Mouse (Mus musculus): ENCODE results near the gene Hspa1l.
"Not testable (repeated sequence)": the region's sequence is repeated elsewhere in the genome, so short reads cannot be mapped to it uniquely, and the experiment has no call there.

Gene Hspa1l

DNA sequence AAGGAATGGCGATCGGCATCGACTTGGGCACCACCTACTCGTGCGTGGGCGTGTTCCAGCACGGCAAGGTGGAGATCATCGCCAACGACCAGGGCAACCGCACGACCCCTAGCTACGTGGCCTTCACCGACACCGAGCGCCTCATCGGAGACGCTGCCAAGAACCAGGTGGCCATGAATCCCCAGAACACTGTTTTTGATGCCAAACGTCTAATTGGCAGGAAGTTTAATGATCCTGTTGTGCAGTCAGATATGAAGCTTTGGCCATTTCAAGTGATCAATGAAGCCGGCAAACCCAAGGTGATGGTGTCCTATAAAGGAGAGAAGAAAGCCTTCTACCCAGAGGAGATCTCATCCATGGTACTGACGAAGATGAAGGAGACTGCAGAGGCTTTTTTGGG is 4.5 kb downstream of the Hspa1l start:
- DNase-seq (ENCODE audit: low spot score) = no peak

- no peak for DNase-seq (ENCODE audit: low spot score)
Observed at GRCm38 (mm10) chr17:34978239-34978638, 5.7 kb downstream of the Hspa1l start.

DNA sequence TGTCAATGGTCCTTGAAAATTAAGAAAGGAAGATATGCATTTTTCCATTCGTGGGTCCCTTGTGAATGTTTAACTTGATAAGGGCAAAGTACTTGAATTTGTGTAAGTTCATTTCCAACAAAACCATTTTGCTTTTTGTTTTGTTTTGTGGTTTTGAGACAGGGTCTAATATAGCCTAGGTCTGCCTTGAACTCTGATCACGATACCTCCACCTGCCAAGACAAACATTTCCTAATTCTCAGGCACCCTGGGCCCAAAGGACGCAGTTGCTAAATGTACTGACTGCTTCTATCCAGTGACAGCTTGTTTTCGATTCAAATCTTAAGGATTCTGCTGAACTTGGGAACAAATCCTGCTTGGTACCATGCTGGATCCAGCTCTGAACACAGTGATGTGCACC is 7.1 kb downstream of the Hspa1l start:
- no peak for DNase-seq (ENCODE audit: low spot score)

DNA sequence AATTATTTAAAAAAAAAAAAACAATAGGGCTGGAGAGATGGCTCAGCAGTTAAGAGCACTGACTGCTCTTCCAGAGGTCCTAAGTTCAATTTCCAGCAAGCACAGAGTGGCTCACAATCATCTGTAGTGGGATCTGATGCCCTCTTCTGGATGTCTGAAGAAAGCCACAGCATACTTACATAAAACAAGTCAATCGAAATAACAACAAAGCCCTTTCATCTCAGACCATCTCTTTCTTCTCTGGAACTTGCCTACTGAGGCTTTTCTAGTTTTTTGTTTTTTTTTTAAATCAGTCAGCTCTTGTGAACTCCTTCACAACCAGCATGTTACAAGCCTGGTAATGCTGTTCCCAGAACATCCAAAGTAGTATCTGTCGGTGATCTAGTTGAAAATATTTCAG is 8.2 kb downstream of the Hspa1l start:
- peak; percentile 78 for DNase-seq (ENCODE audit: low spot score)

- peak; percentile 94 for DNase-seq (ENCODE audit: low spot score)
Observed at GRCm38 (mm10) chr17:34981690-34982180, 9.2 kb downstream of the Hspa1l start, which contains the start of gene Lsm2. Gene Lsm2, plus strand, starts transcription at chr17:34981862.

- DNase-seq (ENCODE audit: low spot score) = no peak
Observed at GRCm38 (mm10) chr17:34982328-34982727, 9.8 kb downstream of the Hspa1l start.

GRCm38 (mm10) chr17:34984218-34984617 is 11.7 kb downstream of the Hspa1l start:
- DNase-seq (ENCODE audit: low spot score) = peak; percentile 65

GRCm38 (mm10) chr17:34994751-34995150 is 22.2 kb downstream of the Hspa1l start:
- DNase-seq (ENCODE audit: low spot score) = no peak

DNA sequence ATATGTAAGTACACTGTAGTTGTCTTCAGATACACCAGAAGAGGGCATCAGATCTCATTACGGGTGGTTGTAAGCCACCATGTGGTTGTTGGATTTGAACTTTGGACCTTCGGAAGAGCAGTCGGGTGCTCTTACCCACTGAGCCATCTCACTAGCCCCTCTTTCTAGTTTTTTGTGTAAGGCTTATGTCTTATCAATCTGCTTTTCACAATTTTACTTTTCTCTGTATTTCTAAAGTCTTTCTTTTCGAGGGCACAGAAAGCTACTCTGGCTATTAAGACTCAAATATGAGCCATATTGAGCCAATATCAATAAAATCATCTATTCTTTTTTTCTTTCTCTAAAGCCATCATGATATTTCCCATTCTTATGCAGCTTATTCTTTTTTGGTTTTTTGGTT is 22.7 kb downstream of the Hspa1l start:
- not testable (repeated sequence) for DNase-seq (ENCODE audit: low spot score)

- not testable (repeated sequence) for DNase-seq (ENCODE audit: low spot score)
Observed at GRCm38 (mm10) chr17:34995927-34996326, 23.4 kb downstream of the Hspa1l start.

DNA sequence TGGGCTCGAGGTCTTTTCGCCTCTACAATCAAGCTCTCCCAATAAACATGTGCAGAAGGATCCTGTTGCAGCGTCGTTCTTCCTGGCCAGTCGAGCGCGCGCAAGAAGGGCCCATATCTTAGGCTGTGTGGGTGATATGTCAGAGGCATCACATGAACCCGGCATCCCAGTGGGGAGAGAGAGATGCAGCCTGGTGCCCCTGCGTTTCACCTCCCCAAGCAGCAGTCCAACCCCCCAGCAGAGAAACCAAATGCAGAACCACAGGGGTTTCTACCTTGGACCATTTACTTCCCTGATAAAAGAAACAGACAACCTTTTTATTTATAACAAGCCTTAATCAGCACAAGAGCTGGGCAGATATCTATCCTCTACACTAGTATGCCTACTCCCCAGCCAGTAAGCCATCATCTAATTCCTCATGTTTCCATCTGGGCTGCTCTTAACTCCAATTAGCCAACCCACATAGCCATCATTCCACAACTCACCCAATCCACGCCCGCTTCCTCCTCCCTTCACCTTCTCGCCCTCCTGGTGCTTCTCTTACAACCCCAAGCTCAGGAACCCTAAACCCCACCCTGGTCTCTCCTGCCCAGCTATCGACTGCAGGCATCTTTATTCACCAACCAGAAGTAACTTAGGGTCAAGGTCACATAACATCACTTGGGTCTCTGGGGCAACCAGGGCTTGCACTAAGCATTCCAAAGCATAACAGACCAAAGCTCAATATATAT is 24.1 kb downstream of the Hspa1l start:
- DNase-seq (ENCODE audit: low spot score) = no peak

DNA sequence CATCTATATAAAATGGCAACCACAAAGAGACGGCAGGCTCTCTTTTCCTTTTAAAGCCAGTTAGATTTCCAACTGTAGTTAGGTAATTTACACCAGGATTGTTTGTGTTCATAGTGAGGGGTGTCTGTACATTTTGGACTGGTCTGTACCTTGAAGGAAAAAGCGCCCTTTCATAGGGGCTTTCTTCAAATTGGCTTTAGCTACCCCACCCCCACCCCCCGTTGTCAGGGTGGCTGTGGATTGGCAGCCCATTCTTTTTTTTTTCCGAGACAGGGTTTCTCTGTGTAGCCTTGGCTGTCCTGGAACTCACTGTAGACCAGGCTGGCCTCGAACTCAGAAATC is 24.6 kb downstream of the Hspa1l start:
- no peak for DNase-seq (ENCODE audit: low spot score)

DNA sequence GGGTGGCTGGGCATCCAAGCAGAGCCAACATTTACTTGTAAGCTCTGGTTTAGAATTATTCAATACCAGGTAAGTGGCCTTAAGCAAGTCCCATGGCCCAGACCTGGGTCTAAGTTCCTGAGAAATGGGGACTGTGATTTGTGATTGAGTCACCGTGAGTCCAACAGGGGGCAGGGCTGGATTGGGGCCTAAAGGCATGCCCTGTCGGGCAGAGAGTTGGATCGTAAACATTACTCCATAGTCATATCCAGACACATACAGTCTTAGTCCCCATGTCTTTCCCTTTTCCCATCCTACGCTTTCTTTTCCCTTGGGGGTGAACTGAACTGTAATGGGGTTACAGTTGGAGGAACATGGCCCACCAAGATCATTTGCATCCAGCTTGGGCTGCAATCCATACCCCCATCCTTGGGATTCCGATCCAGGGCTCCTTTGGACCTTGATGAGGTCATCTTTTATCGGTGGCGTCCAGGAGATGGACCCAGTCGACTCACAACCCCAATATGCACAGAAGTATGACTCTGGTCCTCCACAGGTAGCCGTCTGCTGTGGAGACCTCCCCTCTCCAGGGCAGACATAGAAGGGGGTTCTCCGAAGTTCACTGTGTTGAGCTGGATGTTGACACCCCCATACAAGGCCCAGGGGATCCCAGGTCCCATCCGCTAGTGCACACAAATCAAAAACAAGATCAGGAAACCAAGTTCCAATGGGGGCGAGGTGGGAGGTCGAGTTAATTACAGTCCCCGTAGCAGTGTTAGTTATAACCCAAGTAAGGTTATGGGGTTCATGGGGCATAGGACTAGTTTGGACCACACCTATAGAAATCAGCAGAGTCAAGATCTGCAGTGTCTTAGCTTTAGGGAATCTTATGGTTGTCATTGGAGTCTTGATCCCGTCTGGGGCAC is 26.3 kb downstream of the Hspa1l start:
- DNase-seq (ENCODE audit: low spot score) = no peak

GRCm38 (mm10) chr17:34999871-35000716 is 27.6 kb downstream of the Hspa1l start:
- DNase-seq (ENCODE audit: low spot score) = not testable (repeated sequence)

GRCm38 (mm10) chr17:35000717-35001451 is 28.4 kb downstream of the Hspa1l start, which contains the start of gene Vars:
Gene Vars, plus strand, starts transcription at chr17:35000987.
- DNase-seq (ENCODE audit: low spot score) = peak; percentile 93

GRCm38 (mm10) chr17:35001452-35002152 is 29.1 kb downstream of the Hspa1l start:
- peak; percentile 22 for DNase-seq (ENCODE audit: low spot score)

- DNase-seq (ENCODE audit: low spot score) = no peak
Observed at GRCm38 (mm10) chr17:35002153-35002865, 29.8 kb downstream of the Hspa1l start.

- DNase-seq (ENCODE audit: low spot score) = no peak
Observed at GRCm38 (mm10) chr17:35003022-35003838, 30.7 kb downstream of the Hspa1l start.

DNA sequence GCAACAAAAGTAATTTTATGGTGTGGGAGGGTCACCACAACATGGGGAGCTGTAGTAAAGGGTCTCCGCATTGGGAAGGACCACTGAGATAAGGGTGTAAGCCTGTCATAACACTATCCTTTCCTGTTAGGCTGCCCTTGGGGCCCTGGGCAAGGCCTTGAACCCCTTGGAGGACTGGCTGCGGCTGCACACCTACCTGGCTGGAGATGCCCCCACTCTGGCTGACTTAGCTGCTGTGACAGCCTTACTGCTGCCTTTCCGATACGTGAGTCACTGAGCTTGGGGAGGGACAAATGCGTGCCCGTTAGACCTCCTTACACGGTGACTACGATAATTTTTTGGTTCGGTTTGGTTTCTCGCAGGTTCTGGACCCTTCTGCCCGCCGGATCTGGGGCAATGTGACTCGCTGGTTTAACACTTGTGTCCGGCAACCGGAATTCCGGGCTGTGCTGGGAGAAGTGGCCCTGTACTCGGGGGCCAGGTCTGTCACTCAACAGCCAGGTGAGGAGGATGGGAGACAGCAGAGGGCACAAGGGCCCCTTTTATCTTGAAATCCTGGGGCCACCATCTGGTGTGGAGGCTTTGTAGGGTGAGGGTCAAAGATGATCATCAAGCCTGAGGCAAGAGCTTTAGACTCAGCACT is 31.7 kb downstream of the Hspa1l start:
- DNase-seq (ENCODE audit: low spot score) = no peak
